Mouse (Mus musculus): ENCODE data around the gene Cx3cr1. TPM values are rescaled to one million over a fixed set of nuclear protein-coding genes. Genes with fewer than 3 reads are reported as not detected.
A peak's percentile ranks its signal among the peaks of the same experiment; 100 is the strongest.

Gene Cx3cr1
- polyA plus RNA-seq, 1 experiment = 10.9 TPM

- no peak for DNase-seq
- no peak overlapping the region for H3K4me3 ChIP-seq (replicated peaks; ENCODE audit: extremely low read depth, low read depth, low read length)
- no peak for TF ChIP-seq CTCF (IDR thresholded peaks at IDR 0.05; ENCODE audit: insufficient read depth, low read length)
- no peak for TF ChIP-seq POLR2A (IDR thresholded peaks at IDR 0.05; ENCODE audit: borderline replicate concordance, extremely low read depth, low read depth, low read length)
- 81% methylated on average over 7 of the region's 7 CpGs for WGBS
- H3K4me1 ChIP-seq (ENCODE audit: control insufficient read depth, insufficient read depth, low read length) = no peaks in the 10 kb centered on the region
Observed at GRCm38 (mm10) chr9:120037414-120037813, 32.3 kb downstream of the Cx3cr1 start.

DNA sequence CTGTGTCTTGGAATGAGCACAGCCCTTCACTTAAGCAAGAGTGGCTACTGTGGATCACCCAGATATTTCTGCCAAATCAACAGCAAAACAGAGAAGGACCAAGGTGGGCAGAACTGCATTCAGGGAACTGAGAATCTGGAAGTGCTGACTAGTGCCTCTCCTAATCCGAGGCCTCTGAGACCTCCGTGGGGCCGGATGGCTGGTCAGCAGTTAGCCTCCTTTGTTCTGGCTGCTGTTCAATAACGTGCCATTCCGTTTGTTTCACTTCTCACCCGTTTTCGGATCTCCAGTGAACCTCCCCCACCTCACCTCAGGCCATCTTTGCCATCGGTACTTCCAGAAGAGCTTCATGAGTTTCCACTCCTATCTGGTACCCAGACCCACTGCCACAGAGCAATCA lies 35.3 kb downstream of the Cx3cr1 start:
- TF ChIP-seq POLR2A (IDR thresholded peaks at IDR 0.05; ENCODE audit: borderline replicate concordance, extremely low read depth, low read depth, low read length) (no peak), CTCF (IDR thresholded peaks at IDR 0.05; ENCODE audit: insufficient read depth, low read length) (no peak)
- Histone ChIP-seq H3K4me1 (ENCODE audit: control insufficient read depth, insufficient read depth, low read length) (no peaks in the 10 kb centered on the region), H3K4me3 (replicated peaks; ENCODE audit: extremely low read depth, low read depth, low read length) (no peak overlapping the region)
- no peak for DNase-seq
- WGBS = 70% methylated on average over 8 of the region's 8 CpGs

DNA sequence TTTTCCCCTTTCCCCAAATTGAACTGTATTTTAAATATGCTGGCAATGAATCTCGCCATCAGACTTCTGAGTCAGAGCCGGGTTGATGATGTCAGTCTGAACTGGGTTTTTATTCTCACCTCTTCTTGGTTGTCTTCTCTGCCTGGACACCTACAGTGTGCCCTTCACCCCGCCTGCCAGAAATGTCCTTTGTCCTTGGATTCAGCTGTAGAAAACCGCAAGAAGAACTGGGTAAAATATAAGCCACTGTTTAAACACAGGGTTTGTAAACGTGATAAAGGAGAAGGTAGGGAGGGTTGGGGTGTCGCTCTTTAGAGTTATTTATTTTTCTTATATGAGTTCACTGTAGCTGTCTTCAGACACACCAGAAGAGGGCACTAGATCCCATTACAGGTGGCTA lies 37.0 kb downstream of the Cx3cr1 start:
- Histone ChIP-seq H3K4me3 (replicated peaks; ENCODE audit: extremely low read depth, low read depth, low read length) (no peak overlapping the region), H3K4me1 (ENCODE audit: control insufficient read depth, insufficient read depth, low read length) (no peaks in the 10 kb centered on the region)
- no peak for DNase-seq
- TF ChIP-seq POLR2A (IDR thresholded peaks at IDR 0.05; ENCODE audit: borderline replicate concordance, extremely low read depth, low read depth, low read length) = no peak
- TF ChIP-seq CTCF (IDR thresholded peaks at IDR 0.05; ENCODE audit: insufficient read depth, low read length) = no peak
- WGBS = 70% methylated on average over 6 of the region's 6 CpGs

- TF ChIP-seq CTCF (IDR thresholded peaks at IDR 0.05; ENCODE audit: insufficient read depth, low read length) = no peak
- TF ChIP-seq POLR2A (IDR thresholded peaks at IDR 0.05; ENCODE audit: borderline replicate concordance, extremely low read depth, low read depth, low read length) = no peak
- no peak for DNase-seq
Observed at GRCm38 (mm10) chr9:120030421-120030820, 39.3 kb downstream of the Cx3cr1 start.

DNA sequence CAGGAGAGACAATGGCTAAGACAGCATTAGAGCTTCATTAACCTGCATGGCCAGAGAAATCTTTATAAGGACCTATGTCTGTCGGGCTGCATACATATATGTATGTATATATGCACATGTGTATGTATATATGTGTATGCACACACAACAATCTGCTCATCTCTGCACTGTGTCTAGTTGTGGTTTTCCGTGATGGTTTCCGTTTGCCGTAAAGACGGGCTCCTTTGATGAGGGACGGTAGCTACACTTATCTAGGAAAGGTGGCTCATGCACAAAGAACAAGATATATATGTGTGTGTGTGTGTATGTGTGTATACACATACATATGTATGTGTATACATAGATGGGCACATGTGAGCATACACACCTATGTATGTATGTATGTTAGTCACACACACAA lies 39.8 kb downstream of the Cx3cr1 start:
- TF ChIP-seq CTCF (IDR thresholded peaks at IDR 0.05; ENCODE audit: insufficient read depth, low read length) = no peak
- no peak for TF ChIP-seq POLR2A (IDR thresholded peaks at IDR 0.05; ENCODE audit: borderline replicate concordance, extremely low read depth, low read depth, low read length)
- no peak for DNase-seq
- WGBS = 88% methylated on average over 6 of the region's 6 CpGs
- Histone ChIP-seq H3K4me1 (ENCODE audit: control insufficient read depth, insufficient read depth, low read length) (no peaks in the 10 kb centered on the region), H3K4me3 (replicated peaks; ENCODE audit: extremely low read depth, low read depth, low read length) (no peak overlapping the region)

More at GRCm38 (mm10) chr9:120030421-120030820, 39.3 kb downstream of the Cx3cr1 start:
- WGBS = 75% methylated on average over 10 of the region's 10 CpGs
- Histone ChIP-seq H3K4me1 (ENCODE audit: control insufficient read depth, insufficient read depth, low read length) (no peaks in the 10 kb centered on the region), H3K4me3 (replicated peaks; ENCODE audit: extremely low read depth, low read depth, low read length) (no peak overlapping the region)

DNA sequence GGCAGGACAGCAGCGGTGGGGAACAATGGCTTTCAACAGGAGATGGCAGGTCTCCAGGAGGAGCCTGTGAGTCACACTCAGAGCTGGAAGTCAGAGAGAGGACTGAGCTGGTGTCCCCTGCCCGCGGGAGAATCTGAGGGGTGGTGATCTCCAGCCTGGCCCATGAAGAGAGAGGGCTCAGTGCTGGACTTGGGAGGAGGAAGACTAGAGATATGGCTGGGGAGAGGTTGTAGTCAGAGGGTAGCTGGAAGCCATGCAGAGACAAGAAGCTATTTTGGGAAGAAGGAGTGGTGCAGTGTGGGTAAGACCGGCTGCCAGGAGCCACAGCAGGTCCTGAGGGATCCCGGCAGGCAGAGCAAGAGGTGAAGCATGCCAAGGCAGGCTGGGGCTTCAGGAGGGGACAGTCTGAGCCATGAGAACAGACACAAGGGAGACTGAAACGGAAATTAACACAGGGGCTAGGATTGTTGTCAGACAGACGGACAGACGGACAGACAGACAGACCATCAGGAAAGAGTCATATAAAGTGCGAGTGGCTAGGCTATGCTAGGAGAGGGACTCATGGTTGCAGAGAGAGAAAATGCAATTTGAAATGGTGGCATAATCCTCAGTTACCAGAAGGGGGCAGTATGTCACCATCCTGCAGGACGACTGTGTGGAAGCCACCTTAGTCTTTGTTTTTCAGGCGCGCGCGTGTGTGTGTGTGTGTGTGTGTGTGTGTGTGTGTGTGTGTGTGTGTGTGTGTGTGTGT lies 42.1 kb downstream of the Cx3cr1 start:
- TF ChIP-seq POLR2A (IDR thresholded peaks at IDR 0.05; ENCODE audit: borderline replicate concordance, extremely low read depth, low read depth, low read length) (no peak), CTCF (IDR thresholded peaks at IDR 0.05; ENCODE audit: insufficient read depth, low read length) (peak; percentile 67)
- DNase-seq = no peak
- no peaks in the 10 kb centered on the region for H3K4me1 ChIP-seq (ENCODE audit: control insufficient read depth, insufficient read depth, low read length)
- WGBS = 13% methylated on average over 14 of the region's 14 CpGs
- H3K4me3 ChIP-seq (replicated peaks; ENCODE audit: extremely low read depth, low read depth, low read length) = no peak overlapping the region

DNA sequence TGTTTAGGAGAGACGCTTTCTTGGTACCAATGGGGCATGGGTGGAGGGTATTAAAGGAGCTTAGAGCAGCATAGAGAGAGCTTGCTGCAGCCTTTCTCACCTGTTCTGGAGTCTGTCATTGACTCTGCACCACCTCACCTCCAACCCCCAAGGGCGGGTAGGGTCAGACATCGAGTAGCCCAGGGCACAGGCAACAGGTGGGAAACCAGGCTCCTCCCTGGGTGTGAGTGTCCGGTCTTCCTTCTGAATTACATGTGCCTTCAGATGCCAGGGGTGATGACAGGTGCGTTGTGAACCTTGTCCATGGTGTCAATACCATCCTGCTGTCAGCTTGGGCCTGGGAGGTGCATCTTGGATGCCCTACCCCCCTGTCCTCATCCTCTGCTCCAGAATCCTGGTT lies 45.1 kb downstream of the Cx3cr1 start:
- Histone ChIP-seq H3K4me3 (replicated peaks; ENCODE audit: extremely low read depth, low read depth, low read length) (no peak overlapping the region), H3K4me1 (ENCODE audit: control insufficient read depth, insufficient read depth, low read length) (no peaks in the 10 kb centered on the region)
- DNase-seq = no peak
- no peak for TF ChIP-seq POLR2A (IDR thresholded peaks at IDR 0.05; ENCODE audit: borderline replicate concordance, extremely low read depth, low read depth, low read length)
- no peak for TF ChIP-seq CTCF (IDR thresholded peaks at IDR 0.05; ENCODE audit: insufficient read depth, low read length)
- WGBS = 76% methylated on average over 5 of the region's 5 CpGs

DNA sequence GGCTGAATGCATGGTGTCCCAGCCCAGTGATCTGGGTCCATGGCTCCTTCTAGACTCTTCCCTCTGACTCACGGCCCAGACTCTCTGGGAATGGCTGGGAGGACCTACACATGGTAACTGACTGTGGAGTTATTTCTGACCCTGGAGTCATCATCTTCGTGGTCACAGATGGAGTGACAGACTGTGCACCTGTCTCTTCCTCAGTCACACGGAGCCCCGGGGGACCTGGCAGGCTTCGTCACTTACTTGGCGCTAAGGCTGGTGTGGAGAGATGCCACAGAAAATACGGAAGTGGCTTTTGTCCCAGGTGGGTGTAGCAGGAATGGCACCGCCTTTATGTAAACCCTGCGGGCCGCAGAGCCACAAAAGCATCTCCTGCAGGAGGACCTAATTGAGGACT lies 45.5 kb downstream of the Cx3cr1 start:
- no peak overlapping the region for H3K4me3 ChIP-seq (replicated peaks; ENCODE audit: extremely low read depth, low read depth, low read length)
- DNase-seq = no peak
- TF ChIP-seq POLR2A (IDR thresholded peaks at IDR 0.05; ENCODE audit: borderline replicate concordance, extremely low read depth, low read depth, low read length) (no peak), CTCF (IDR thresholded peaks at IDR 0.05; ENCODE audit: insufficient read depth, low read length) (no peak)
- no peaks in the 10 kb centered on the region for H3K4me1 ChIP-seq (ENCODE audit: control insufficient read depth, insufficient read depth, low read length)
- WGBS = 49% methylated on average over 10 of the region's 10 CpGs

GRCm38 (mm10) chr9:120023086-120023811 lies 46.4 kb downstream of the Cx3cr1 start, which contains the start of gene Xirp1:
Xirp1 (minus strand) TSS chr9:120023598.
- DNase-seq = no peak
- Histone ChIP-seq H3K4me3 (replicated peaks; ENCODE audit: extremely low read depth, low read depth, low read length) (no peak within 1 kb of the TSS), H3K4me1 (ENCODE audit: control insufficient read depth, insufficient read depth, low read length) (no peaks in the 10 kb centered on the region)
- TF ChIP-seq CTCF (IDR thresholded peaks at IDR 0.05; ENCODE audit: insufficient read depth, low read length) = no peak
- whole genome bisulfite sequencing = 69% methylated on average over 18 of the region's 18 CpGs

GRCm38 (mm10) chr9:120021164-120021563 lies 48.5 kb downstream of the Cx3cr1 start:
- no peak overlapping the region for H3K4me3 ChIP-seq (replicated peaks; ENCODE audit: extremely low read depth, low read depth, low read length)
- no peak for DNase-seq
- TF ChIP-seq CTCF (IDR thresholded peaks at IDR 0.05; ENCODE audit: insufficient read depth, low read length) = no peak
- no peak for TF ChIP-seq POLR2A (IDR thresholded peaks at IDR 0.05; ENCODE audit: borderline replicate concordance, extremely low read depth, low read depth, low read length)
- H3K4me1 ChIP-seq (ENCODE audit: control insufficient read depth, insufficient read depth, low read length) = no peaks in the 10 kb centered on the region
- 54% methylated on average over 5 of the region's 5 CpGs for WGBS

Measured in lung, adult 2 months (tissue).